Mouse (Mus musculus) thymus, postnatal 10 days (tissue): ENCODE data around the gene Rasa4.
"Not testable (repeated sequence)": the region's sequence is repeated elsewhere in the genome, so short reads cannot be mapped to it uniquely, and the experiment has no call there.

ENCODE experiments used
- DNase-seq, 2 experiments: peaks; one replicate each; pipeline ENCODE4 v3.0.0; 2021; ENCODE audit warnings: low spot score in 2 of 2

The Rasa4 gene

GRCm38 (mm10) chr5:136109042-136109441 lies 25.3 kb downstream of the Rasa4 start:
- no peak for DNase-seq

- DNase-seq: not testable (repeated sequence)
Measured at GRCm38 (mm10) chr5:136113546-136113945, 29.8 kb downstream of the Rasa4 start.

GRCm38 (mm10) chr5:136115891-136116783 lies 32.4 kb downstream of the Rasa4 start, which contains the start of gene Polr2j:
TSS of gene Polr2j (plus strand) at chr5:136116631.
- peak; percentile 91 to 98 for DNase-seq

GRCm38 (mm10) chr5:136116784-136117112 lies 33.0 kb downstream of the Rasa4 start:
- no peak for DNase-seq

GRCm38 (mm10) chr5:136122165-136122564 lies 38.4 kb downstream of the Rasa4 start:
- no peak for DNase-seq

- DNase-seq: peak; percentile 96
Measured at GRCm38 (mm10) chr5:136135571-136136291, 52.0 kb downstream of the Rasa4 start, which contains the start of the genes Lrwd1 and Alkbh4. TSS of gene Lrwd1 (minus strand) at chr5:136136074. TSS of gene Alkbh4 (plus strand) at chr5:136136146.

GRCm38 (mm10) chr5:136136292-136136990 lies 52.7 kb downstream of the Rasa4 start:
- DNase-seq: no peak

GRCm38 (mm10) chr5:136137658-136138274 lies 54.0 kb downstream of the Rasa4 start:
- peak; percentile 55 to 71 for DNase-seq

- DNase-seq: no peak
Measured at GRCm38 (mm10) chr5:136139393-136139792, 55.7 kb downstream of the Rasa4 start.

GRCm38 (mm10) chr5:136140057-136140482 lies 56.4 kb downstream of the Rasa4 start:
- DNase-seq: no peak

GRCm38 (mm10) chr5:136142746-136143145 lies 59.0 kb downstream of the Rasa4 start:
- no peak for DNase-seq

GRCm38 (mm10) chr5:136143161-136143755 lies 59.5 kb downstream of the Rasa4 start:
- no peak for DNase-seq

- no peak for DNase-seq
Measured at GRCm38 (mm10) chr5:136144606-136145430, 61.1 kb downstream of the Rasa4 start.

- peak; percentile 75 to 79 for DNase-seq
Measured at GRCm38 (mm10) chr5:136146936-136147335, 63.2 kb downstream of the Rasa4 start.

GRCm38 (mm10) chr5:136147704-136148103 lies 64.0 kb downstream of the Rasa4 start:
- DNase-seq: no peak

- DNase-seq: peak; percentile 54 to 61
Measured at GRCm38 (mm10) chr5:136149134-136149576, 65.4 kb downstream of the Rasa4 start.

GRCm38 (mm10) chr5:136152365-136152764 lies 68.6 kb downstream of the Rasa4 start:
- no peak for DNase-seq

- DNase-seq: no peak
Measured at GRCm38 (mm10) chr5:136155399-136155798, 71.7 kb downstream of the Rasa4 start.

- DNase-seq: not testable (repeated sequence)
Measured at GRCm38 (mm10) chr5:136160084-136160483, 76.4 kb downstream of the Rasa4 start.
